Mouse (Mus musculus): Measurements from ENCODE around the gene Bmp5.
A peak's percentile ranks its signal among the peaks of the same experiment; 100 is the strongest.

The Bmp5 gene

DNA sequence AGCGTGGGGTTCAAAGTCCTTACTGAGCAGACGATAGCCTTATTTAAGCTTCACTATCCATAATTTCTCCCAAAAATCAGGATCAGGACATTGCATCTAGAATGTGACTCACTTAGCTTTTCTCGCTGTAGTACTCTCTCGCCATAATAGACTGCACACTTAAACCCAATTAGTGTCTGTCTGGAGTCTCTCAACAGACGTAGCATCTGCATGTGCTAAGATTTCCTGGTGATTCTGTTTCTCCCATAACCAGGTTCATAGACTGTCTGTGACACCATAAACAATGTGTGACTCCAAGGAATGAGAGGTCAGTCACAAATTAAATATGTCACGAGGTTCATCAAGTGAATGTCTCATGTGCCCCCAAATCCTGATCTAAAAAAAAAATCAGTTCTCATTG lies 65.7 kb downstream of the Bmp5 start:
- no peak for DNase-seq (ENCODE audit: low spot score)

GRCm38 (mm10) chr9:75846010-75846409 lies 70.8 kb downstream of the Bmp5 start:
- no peak for DNase-seq (ENCODE audit: low spot score)

- DNase-seq (ENCODE audit: low spot score): no peak
Measured at GRCm38 (mm10) chr9:75850670-75851228, 75.6 kb downstream of the Bmp5 start.

DNA sequence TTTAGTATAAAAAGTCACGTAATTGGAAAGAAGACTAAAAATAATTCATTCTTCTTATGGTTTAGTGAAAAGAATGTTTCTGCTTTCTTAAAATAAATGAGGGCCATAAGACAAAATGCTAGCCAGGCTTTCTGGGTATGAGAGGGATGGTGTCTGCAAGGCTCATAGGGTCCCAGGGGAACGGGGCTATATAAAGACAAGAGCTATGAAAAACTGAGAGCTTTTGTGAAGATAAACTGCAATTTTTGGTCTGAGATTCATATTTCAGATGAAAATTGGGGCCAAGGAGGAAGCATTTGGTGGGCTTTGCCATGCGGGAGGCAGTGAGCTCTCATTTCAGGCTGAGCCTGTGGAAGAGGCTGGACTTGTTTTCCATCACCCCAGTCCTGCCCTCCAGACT lies 83.0 kb downstream of the Bmp5 start:
- no peak for DNase-seq (ENCODE audit: low spot score)

DNA sequence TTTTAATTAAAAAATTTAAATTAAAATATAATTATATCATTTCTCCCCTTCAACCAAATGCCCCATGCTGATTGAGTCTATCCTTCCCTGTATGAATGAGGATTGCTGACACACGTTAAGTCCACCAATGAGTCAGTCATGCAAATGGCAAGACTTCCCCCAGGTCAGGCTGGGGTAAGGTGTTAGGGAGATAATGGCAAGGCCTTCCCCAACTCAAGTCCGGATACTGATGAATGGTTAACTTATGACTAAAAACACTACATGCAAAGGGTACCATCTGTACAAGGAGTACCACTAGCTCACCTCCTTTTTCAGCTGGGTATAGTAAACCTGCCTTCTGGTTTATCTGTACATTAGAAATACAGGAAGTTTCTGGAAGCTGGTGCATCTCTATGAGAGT lies 83.8 kb downstream of the Bmp5 start:
- DNase-seq (ENCODE audit: low spot score): no peak

DNA sequence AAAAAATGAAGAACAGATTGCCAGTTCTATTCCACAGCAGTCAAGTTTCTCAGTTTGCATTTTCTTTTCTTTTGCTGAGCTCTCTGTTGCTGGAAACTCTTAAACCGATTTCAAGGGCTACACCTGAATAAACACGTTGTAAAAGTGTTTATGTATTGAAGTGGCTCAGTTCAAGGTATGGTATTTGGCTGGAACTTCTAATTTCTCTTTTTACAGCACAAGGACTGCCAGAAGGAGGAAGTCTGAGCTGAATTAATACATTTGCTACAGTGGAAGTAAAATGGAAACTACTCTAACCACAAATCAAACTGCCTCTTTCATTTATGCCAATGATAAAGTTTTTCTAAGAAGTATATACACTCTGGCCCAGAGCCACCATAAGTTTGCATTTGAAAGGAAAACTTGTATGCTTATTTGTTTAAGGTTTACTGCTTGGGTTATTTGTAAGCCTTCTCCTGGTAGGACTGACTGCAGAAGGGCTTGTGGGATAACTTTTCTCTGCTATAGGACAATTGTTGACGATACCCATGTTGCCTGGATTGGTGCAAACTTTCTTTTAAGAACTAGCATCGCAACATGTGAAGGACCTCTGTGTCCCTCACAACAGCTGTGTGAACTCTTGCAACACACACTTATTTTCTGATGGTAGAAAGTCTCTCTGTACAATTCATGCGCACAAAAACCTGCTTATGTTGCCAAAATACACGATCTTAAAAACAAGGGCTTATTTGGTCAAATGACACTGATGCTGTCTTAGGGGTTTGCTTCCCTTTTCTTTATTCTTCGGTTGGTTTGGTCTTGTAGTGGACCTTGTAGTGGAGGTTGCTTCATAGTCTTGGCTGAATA lies 95.4 kb downstream of the Bmp5 start:
- DNase-seq (ENCODE audit: low spot score): peak; percentile 40

DNA sequence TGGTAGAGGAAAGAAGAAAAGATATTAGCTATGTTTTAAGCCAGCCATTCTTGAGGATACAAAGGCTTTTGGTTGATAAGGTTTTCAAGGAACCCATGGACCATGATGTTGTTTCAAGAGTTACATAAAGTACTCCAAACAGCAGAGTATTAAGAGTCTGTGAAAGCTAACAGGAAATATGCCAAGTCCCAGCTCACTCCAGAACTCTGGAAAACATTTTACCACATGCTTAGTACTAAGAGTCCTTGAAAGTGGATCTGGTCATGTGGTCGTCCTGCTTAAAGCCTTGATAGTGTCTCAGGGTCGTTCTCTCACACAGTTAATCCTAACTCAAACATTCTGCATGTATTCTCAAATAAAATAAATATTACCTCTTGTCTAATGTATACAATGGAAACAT lies 101.2 kb downstream of the Bmp5 start:
- DNase-seq (ENCODE audit: low spot score): peak; percentile 78

GRCm38 (mm10) chr9:75883481-75884190 lies 108.5 kb downstream of the Bmp5 start:
- no peak for DNase-seq (ENCODE audit: low spot score)

- DNase-seq (ENCODE audit: low spot score): no peak
Measured at GRCm38 (mm10) chr9:75886801-75887544, 111.8 kb downstream of the Bmp5 start.

GRCm38 (mm10) chr9:75896918-75897317 lies 121.8 kb downstream of the Bmp5 start:
- DNase-seq (ENCODE audit: low spot score): no peak

GRCm38 (mm10) chr9:75898022-75898421 lies 122.9 kb downstream of the Bmp5 start:
- DNase-seq (ENCODE audit: low spot score): no peak

DNA sequence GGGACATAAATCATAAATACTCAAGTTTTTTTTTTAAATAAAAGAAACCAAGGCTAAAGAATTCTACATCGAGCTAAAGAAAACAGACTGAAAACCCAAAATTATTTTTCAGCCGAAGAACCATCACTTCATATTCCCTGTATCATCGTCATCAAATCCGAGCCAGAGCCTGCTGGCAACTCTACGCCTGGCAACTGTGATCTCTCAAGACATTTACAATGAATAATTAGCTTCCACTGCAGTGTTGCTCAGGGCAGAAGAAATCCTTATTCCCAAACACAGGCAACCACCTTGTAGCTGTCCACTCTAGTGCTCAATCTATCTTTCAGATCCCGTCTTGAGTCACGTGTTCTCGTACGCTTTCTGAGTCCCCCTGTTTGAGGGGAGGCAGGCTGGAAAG lies 126.1 kb downstream of the Bmp5 start:
- no peak for DNase-seq (ENCODE audit: low spot score)

- peak; percentile 32 for DNase-seq (ENCODE audit: low spot score)
Measured at GRCm38 (mm10) chr9:75905497-75905896, 130.3 kb downstream of the Bmp5 start.

- DNase-seq (ENCODE audit: low spot score): peak; percentile 74
Measured at GRCm38 (mm10) chr9:75910112-75910799, 135.1 kb downstream of the Bmp5 start.

DNA sequence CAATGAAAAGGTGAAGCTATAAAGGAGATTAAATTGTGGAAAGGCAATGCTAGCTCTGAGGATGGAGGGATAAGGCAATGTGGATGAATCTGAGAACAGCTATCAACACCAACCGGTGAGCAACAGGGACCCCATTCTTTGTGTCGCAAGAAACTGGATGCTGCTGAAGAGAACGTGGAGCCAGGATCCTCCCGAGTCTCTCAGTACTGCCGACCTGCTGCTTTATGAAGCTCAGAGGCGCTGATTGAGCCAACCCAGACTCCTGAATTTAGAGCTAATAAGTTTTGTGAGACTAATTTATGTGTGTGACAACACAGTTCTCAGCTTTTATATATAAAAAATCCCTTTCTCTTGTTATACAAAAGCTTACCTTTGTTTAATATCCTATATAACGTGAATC lies 136.4 kb downstream of the Bmp5 start:
- DNase-seq (ENCODE audit: low spot score): no peak

GRCm38 (mm10) chr9:75916027-75916426 lies 140.9 kb downstream of the Bmp5 start:
- no peak for DNase-seq (ENCODE audit: low spot score)

DNA sequence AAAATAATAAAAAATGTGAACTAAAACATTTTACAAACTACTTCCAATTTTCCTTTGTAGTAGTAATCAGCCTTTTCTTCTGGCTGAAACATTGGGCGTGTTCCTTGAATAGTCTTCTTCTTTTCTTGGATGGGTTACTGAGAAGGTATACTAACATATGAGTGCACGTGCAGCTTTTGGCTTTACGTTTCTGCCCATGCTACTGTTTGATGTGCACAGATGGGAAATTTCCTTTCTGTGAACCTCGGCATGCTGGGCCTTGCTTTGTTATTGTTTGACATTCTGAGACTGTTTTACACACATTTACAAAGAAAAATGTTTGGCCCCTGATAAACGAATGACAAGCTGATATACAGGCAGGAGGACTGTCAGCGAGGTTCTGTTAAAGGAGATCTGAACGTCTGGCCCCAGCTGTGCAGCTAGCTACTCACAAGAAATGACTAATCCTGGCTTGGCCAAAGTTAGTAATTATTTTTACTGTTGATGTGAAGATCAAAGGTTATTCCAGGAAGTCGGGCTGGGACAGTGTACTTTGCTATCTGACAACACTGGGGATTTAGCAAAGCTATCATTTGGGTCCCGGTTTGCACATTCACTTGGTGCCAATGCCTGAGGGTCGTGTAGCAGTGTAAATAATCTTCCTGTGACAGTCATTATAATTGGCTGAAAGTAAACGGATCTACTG lies 152.2 kb downstream of the Bmp5 start:
- peak; percentile 35 for DNase-seq (ENCODE audit: low spot score)

- DNase-seq (ENCODE audit: low spot score): no peak
Measured at GRCm38 (mm10) chr9:75928068-75928467, 152.9 kb downstream of the Bmp5 start.

DNA sequence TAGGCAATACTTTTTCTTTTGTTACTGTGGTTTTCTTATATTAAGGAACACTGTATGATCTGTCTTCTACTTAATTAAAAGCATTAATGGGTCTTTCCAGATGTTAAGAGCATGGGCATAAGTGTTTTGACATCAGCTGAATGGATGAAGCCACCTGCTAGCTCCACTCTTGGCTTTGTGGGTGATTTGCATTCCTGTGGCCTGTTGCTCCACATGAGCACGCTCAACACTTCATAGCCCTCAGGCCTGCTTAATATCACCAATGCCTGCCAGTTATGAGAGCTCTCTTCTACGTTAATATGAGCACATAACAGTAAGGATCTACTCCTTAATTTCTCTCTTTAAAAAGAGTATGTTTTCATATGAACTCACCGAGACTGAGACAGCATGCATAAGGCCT lies 169.5 kb downstream of the Bmp5 start:
- peak; percentile 39 for DNase-seq (ENCODE audit: low spot score)
